Mouse (Mus musculus): ENCODE measurements around the gene Gm10135.

DNA sequence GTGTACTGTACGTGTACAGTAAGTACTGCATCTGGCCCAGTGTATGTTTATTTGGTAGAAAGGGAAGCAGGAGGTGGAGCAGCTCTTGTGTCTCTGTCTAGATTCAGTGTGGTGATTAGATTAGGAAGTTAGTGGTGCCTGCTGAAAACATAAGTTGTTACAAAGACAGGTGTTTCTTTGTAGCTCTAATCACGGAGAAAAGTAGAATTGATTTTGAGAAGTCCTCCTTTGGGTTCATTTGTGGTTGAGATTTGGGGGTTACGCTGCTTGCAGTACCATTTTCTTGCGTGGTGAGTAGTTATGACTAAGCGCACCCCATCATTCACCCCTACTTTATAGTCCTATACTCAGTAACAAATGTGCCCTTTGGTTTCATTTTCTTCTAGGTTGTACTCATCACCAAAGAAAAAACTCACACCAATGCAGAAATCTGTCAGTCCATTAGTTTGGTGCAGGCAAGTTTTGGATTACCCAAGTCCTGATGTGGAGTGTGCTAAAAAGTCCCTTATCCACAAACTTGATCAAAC lies 33.5 kb downstream of the Gm10135 start:
- TF ChIP-seq CTCF (IDR thresholded peaks at IDR 0.05) (no peak), POLR2A (IDR thresholded peaks at IDR 0.05; ENCODE audit: insufficient read depth, low read depth, low read length) (no peak), EP300 (IDR thresholded peaks at IDR 0.05; ENCODE audit: insufficient read depth, low read depth, low read length) (no peak)
